Mouse (Mus musculus) heart, embryonic 15.5 days (tissue): Measurements from ENCODE around the gene Socs3. TPM values are rescaled to one million over a fixed set of nuclear protein-coding genes. Genes with fewer than 3 reads are reported as not detected.
A peak's percentile ranks its signal among the peaks of the same experiment; 100 is the strongest.

Source experiments
- ATAC-seq: fragments of 200-750 bp; cut with Nextera tagmentation; replicated peaks from 2 replicates; pipeline ENCODE4 v1.8.0; 2017; ENCODE audit warnings: low read depth, moderate TSS enrichment; ENCODE audit not compliant: insufficient number of reproducible peaks, insufficient read depth, low FRiP score
- H3K27ac ChIP-seq: fragments of 300-500 bp; sonication (generic); 2 replicates; pipeline ENCODE4 v1.5.1; 2015; ENCODE audit warnings: mild to moderate bottlenecking, inconsistent platforms
- H3K27me3 ChIP-seq: fragments of 300-500 bp; sonication (generic); 2 replicates; pipeline ENCODE4 v1.6.1; 2015; ENCODE audit warnings: inconsistent platforms
- H3K36me3 ChIP-seq: fragments of 300-500 bp; sonication (generic); 2 replicates; pipeline ENCODE4 v1.6.1; 2015; ENCODE audit warnings: mild to moderate bottlenecking, inconsistent platforms
- H3K4me1 ChIP-seq: fragments of 300-500 bp; sonication (generic); replicated peaks from 2 replicates; pipeline ENCODE4 v1.6.1; 2015; ENCODE audit warnings: inconsistent platforms
- H3K4me2 ChIP-seq: fragments of 300-500 bp; sonication (generic); 2 replicates; pipeline ENCODE4 v1.6.1; 2015; ENCODE audit warnings: inconsistent platforms, mild to moderate bottlenecking, moderate library complexity
- H3K4me3 ChIP-seq: fragments of 300-500 bp; sonication (generic); 2 replicates; pipeline ENCODE4 v1.5.1; 2015; ENCODE audit warnings: mild to moderate bottlenecking, inconsistent platforms
- H3K9ac ChIP-seq: fragments of 300-500 bp; sonication (generic); 2 replicates; pipeline ENCODE4 v1.6.1; 2015; ENCODE audit warnings: mild to moderate bottlenecking, inconsistent platforms
- H3K9me3 ChIP-seq: fragments of 300-500 bp; sonication (generic); replicated peaks from 2 replicates; pipeline ENCODE4 v1.6.1; 2016; ENCODE audit warnings: inconsistent platforms
- WGBS: fragments of 180-500 bp; shearing (Covaris S2); methylation state at CpG from one replicate; pipeline ENCODE4 v1.1.7; 2015; ENCODE audit warnings: mixed read lengths; 5-methylcytosine and 5-hydroxymethylcytosine counted together
- polyA plus RNA-seq: library from polyadenylated mRNA; unstranded; fragments of >200 nt; fragmentation: Nextera tagmentation; extraction: Ambion mirVana; gene quantifications from 2 replicates; pipeline ENCODE4 v1.2.1, GENCODE M21; 2015

The Socs3 gene
- polyA plus RNA-seq: 6.7 and 10.9 TPM in 2 replicates

- Histone ChIP-seq H3K4me2 (peak within 1 kb of the TSS; percentile 95), H3K36me3 (no peaks in the 10 kb centered on the region), H3K27ac (peak within 1 kb of the TSS; percentile 92), H3K4me3 (peak within 1 kb of the TSS; percentile 73), H3K27me3 (peaks cover 26% of the 10 kb centered on the region), H3K4me1 (peaks cover 64% of the 10 kb centered on the region), H3K9me3 (no peaks in the 10 kb centered on the region), H3K9ac (peak within 1 kb of the TSS; percentile 79)
- 10% methylated on average over 21 of the region's 21 CpGs for WGBS
- ATAC-seq: peak; percentile 14
These were observed at the start of gene Socs3 for GRCm38 (mm10) chr11:117969945-117970872. TSS of gene Socs3 (minus strand) at chr11:117970047.

GRCm38 (mm10) chr11:118018328-118018727 lies 48.5 kb upstream of the Socs3 start:
- Histone ChIP-seq H3K4me2 (no peak overlapping the region), H3K36me3 (peaks cover 30% of the 10 kb centered on the region), H3K4me3 (no peak overlapping the region), H3K27ac (no peak overlapping the region), H3K27me3 (no peaks in the 10 kb centered on the region), H3K4me1 (peaks cover 10% of the 10 kb centered on the region), H3K9ac (no peak overlapping the region), H3K9me3 (no peaks in the 10 kb centered on the region)
- WGBS: 92% methylated on average over 4 of the region's 4 CpGs
- ATAC-seq: no peak

GRCm38 (mm10) chr11:118015381-118016145 lies 45.7 kb upstream of the Socs3 start:
- ATAC-seq: no peak
- H3K9ac ChIP-seq: no peak overlapping the region
- peaks cover 13% of the 10 kb centered on the region for H3K4me1 ChIP-seq
- H3K4me2 ChIP-seq: no peak overlapping the region
- no peaks in the 10 kb centered on the region for H3K9me3 ChIP-seq
- no peak overlapping the region for H3K4me3 ChIP-seq
- peaks cover 28% of the 10 kb centered on the region for H3K36me3 ChIP-seq
- WGBS: 67% methylated on average over 8 of the region's 8 CpGs
- no peaks in the 10 kb centered on the region for H3K27me3 ChIP-seq
- no peak overlapping the region for H3K27ac ChIP-seq

GRCm38 (mm10) chr11:118014391-118014995 lies 44.6 kb upstream of the Socs3 start:
- Histone ChIP-seq H3K27ac (no peak overlapping the region), H3K9ac (no peak overlapping the region), H3K4me2 (peak overlapping the region; percentile 13; the same call in 1 of the 2 replicates), H3K4me3 (no peak overlapping the region), H3K27me3 (no peaks in the 10 kb centered on the region), H3K4me1 (peaks cover 17% of the 10 kb centered on the region), H3K9me3 (no peaks in the 10 kb centered on the region), H3K36me3 (peaks cover 22% of the 10 kb centered on the region)
- 77% methylated on average over 12 of the region's 12 CpGs for WGBS
- no peak for ATAC-seq

- WGBS: 73% methylated on average over 2 of the region's 2 CpGs
- H3K4me1 ChIP-seq: peaks cover 29% of the 10 kb centered on the region
- H3K4me2 ChIP-seq: no peak overlapping the region
- H3K4me3 ChIP-seq: no peak overlapping the region
- H3K27me3 ChIP-seq: no peaks in the 10 kb centered on the region
- H3K9me3 ChIP-seq: no peaks in the 10 kb centered on the region
- no peak overlapping the region for H3K27ac ChIP-seq
- no peak overlapping the region for H3K9ac ChIP-seq
- H3K36me3 ChIP-seq: peaks cover 18% of the 10 kb centered on the region
- no peak for ATAC-seq
These were observed 43.5 kb upstream of the Socs3 start for GRCm38 (mm10) chr11:118013339-118013738.

- Histone ChIP-seq H3K36me3 (peaks cover 12% of the 10 kb centered on the region; the same call in 1 of the 2 replicates), H3K4me2 (no peak overlapping the region), H3K27me3 (no peaks in the 10 kb centered on the region), H3K27ac (no peak overlapping the region), H3K4me3 (no peak overlapping the region), H3K9me3 (no peaks in the 10 kb centered on the region), H3K9ac (no peak overlapping the region), H3K4me1 (peaks cover 36% of the 10 kb centered on the region)
- WGBS: 79% methylated on average over 1 of the region's 1 CpGs
- ATAC-seq: no peak
These were observed 42.7 kb upstream of the Socs3 start for GRCm38 (mm10) chr11:118012595-118012994.

- Histone ChIP-seq H3K4me3 (no peak overlapping the region), H3K4me2 (no peak overlapping the region), H3K36me3 (peaks cover 24% of the 10 kb centered on the region), H3K27me3 (no peaks in the 10 kb centered on the region), H3K27ac (no peak overlapping the region), H3K4me1 (peaks cover 39% of the 10 kb centered on the region), H3K9me3 (no peaks in the 10 kb centered on the region), H3K9ac (no peak overlapping the region)
- no peak for ATAC-seq
- 53% methylated on average over 4 of the region's 4 CpGs for WGBS
These were observed 40.2 kb upstream of the Socs3 start for GRCm38 (mm10) chr11:118009865-118010571.

GRCm38 (mm10) chr11:118008843-118009242 lies 39.0 kb upstream of the Socs3 start:
- Histone ChIP-seq H3K9me3 (no peaks in the 10 kb centered on the region), H3K4me2 (no peak overlapping the region), H3K4me1 (peaks cover 36% of the 10 kb centered on the region), H3K27ac (peak overlapping the region; percentile 68), H3K9ac (no peak overlapping the region), H3K4me3 (no peak overlapping the region), H3K27me3 (no peaks in the 10 kb centered on the region), H3K36me3 (peaks cover 24% of the 10 kb centered on the region)
- no peak for ATAC-seq
- 71% methylated on average over 8 of the region's 8 CpGs for WGBS

- Histone ChIP-seq H3K4me1 (peaks cover 42% of the 10 kb centered on the region), H3K27me3 (no peaks in the 10 kb centered on the region), H3K27ac (peak overlapping the region; percentile 68), H3K9me3 (no peaks in the 10 kb centered on the region), H3K4me2 (0 out of 2 replicates have a peak overlapping the region, but pooled peaks have one; percentile 21), H3K9ac (no peak overlapping the region), H3K4me3 (no peak overlapping the region), H3K36me3 (peaks cover 28% of the 10 kb centered on the region)
- 56% methylated on average over 5 of the region's 5 CpGs for WGBS
- 0 out of 2 replicates have a peak, but pooled peaks have one; percentile 13 for ATAC-seq
These were observed 38.4 kb upstream of the Socs3 start for GRCm38 (mm10) chr11:118008144-118008805.

GRCm38 (mm10) chr11:118007460-118008143 lies 37.8 kb upstream of the Socs3 start:
- Histone ChIP-seq H3K9me3 (no peaks in the 10 kb centered on the region), H3K36me3 (peaks cover 28% of the 10 kb centered on the region), H3K27me3 (no peaks in the 10 kb centered on the region), H3K27ac (peak overlapping the region; percentile 68), H3K4me1 (peaks cover 45% of the 10 kb centered on the region), H3K4me3 (no peak overlapping the region), H3K4me2 (no peak overlapping the region), H3K9ac (no peak overlapping the region)
- ATAC-seq: no peak
- 56% methylated on average over 8 of the region's 8 CpGs for WGBS
